15 mouse cellular contexts compared by ENCODE assay signal in the genomic region with DNA sequence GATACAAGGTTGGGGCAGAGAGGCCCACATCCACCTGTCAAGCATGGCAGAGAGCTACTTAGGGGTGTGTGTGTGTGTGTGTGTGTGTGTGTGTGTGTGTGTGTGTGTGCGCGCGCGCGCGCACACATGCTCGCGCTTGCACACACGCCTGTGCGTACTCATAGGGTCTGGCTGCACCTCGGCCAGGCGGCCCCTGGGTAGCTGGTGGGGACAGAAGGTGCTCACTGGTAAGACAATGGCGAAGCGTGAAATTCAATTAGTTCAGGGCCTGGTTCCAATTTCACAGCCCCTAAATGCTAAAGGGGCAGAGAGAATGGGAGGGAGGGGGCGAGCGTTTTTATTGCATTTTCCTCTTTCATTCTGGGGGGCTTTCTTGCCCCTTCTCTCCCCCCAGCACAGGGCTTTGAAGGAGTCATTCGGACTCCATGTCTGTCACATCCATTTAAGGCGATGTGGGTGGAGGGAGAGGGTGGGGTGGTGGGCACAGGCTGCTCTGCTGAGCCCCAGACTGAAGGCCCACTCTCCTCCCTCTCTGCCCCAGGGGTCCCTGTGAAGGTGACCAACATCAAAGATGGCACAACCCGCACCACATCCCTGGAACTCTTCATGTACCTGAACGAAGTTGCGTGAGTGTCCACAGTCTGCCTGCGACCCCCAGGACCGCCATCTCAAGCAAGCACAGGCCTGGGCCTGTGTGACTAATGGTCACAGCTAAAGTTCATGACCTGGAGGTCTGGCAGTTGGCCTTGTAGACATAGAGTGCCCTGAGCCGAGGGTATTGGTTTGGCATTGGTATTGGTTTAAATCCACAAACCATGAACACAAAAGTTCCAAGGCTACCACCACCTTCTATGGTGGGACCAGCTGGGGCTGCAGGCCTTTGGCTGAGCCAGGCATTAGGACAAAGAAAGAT. TPM values are rescaled to one million over a fixed set of nuclear protein-coding genes. Genes with fewer than 3 reads are reported as not detected.
DNase-seq lines count a peak whose midpoint lies in the region; ATAC-seq and TF ChIP-seq lines count a peak whose summit lies in the region.
"Had no signal": no experiment of that assay in that cellular context is flagged by ENCODE, and none has a peak within 500 bp of the region (broad histone marks: within the 10 kb centered on the region; RNA-seq: fewer than 3 reads in every experiment).

No protein-coding gene starts in this region.

- DNase-seq in embryonic facial prominence, embryonic 11.5 days (ENCODE audit: low spot score): peak; percentile 68
- peak; percentile 78 for DNase-seq in midbrain, embryonic 14.5 days
- DNase-seq in testis, postnatal 14 days (ENCODE audit: low spot score): no peak
- DNase-seq in ovary, adult 18-20 months (ENCODE audit: low spot score): no peak
- no peak for DNase-seq in thymus, adult 18-20 months
- DNase-seq in T-cell, adult 2 months (ENCODE audit: low spot score): no peak
- DNase-seq: adrenal gland, postnatal 36 days; cerebellum, adult 18-20 months; gastrocnemius, postnatal 25 days; right cerebral cortex, postnatal 4 days had no signal

- H3K4me2 ChIP-seq in embryonic facial prominence, embryonic 11.5 days (ENCODE audit: low read depth, low read length): no peak overlapping the region; the same call in 1 of the 2 replicates
- H3K4me2 ChIP-seq in hindbrain, embryonic 12.5 days (replicated peaks): peak overlapping the region; percentile 9
- H3K4me2 ChIP-seq in midbrain, embryonic 14.5 days (ENCODE audit: low read length): peak overlapping the region; percentile 27
- H3K4me2 ChIP-seq: heart, embryonic 15.5 days had no signal

- H3K27me3 ChIP-seq in E14TG2a.4 (ENCODE audit: insufficient read depth, low read length): peaks cover 6% of the 10 kb centered on the region; the same call in 1 of the 2 replicates
- peaks cover 3% of the 10 kb centered on the region for H3K27me3 ChIP-seq in embryonic facial prominence, embryonic 11.5 days (ENCODE audit: control insufficient read depth, insufficient read depth, low read length)
- peaks cover 85% of the 10 kb centered on the region for H3K27me3 ChIP-seq in hindbrain, embryonic 12.5 days
- peaks cover 56% of the 10 kb centered on the region for H3K27me3 ChIP-seq in midbrain, embryonic 14.5 days (ENCODE audit: control insufficient read depth, insufficient read depth, low read length)

- H3K27ac ChIP-seq in embryonic facial prominence, embryonic 11.5 days (replicated peaks; ENCODE audit: low read depth, low read length): no peak overlapping the region
- H3K27ac ChIP-seq in hindbrain, embryonic 12.5 days: no peak overlapping the region
- H3K27ac ChIP-seq in midbrain, embryonic 14.5 days (replicated peaks; ENCODE audit: low read depth, low read length): peak overlapping the region; percentile 32
- H3K27ac ChIP-seq: heart, embryonic 15.5 days; stomach, postnatal 0 days had no signal

- H3K4me3 ChIP-seq in E14TG2a.4 (replicated peaks; ENCODE audit: low read length): 0 out of 2 replicates have a peak overlapping the region, but pooled peaks have one; percentile 8
- H3K4me3 ChIP-seq in embryonic facial prominence, embryonic 11.5 days (ENCODE audit: low read depth, low read length): no peak overlapping the region
- H3K4me3 ChIP-seq in hindbrain, embryonic 12.5 days: no peak overlapping the region
- H3K4me3 ChIP-seq in midbrain, embryonic 14.5 days (replicated peaks; ENCODE audit: low read depth, low read length): no peak overlapping the region
- H3K4me3 ChIP-seq: heart, embryonic 15.5 days had no signal

- H3K4me1 ChIP-seq in E14TG2a.4 (replicated peaks; ENCODE audit: low read depth, low read length): peaks cover 95% of the 10 kb centered on the region
- peaks cover 2% of the 10 kb centered on the region for H3K4me1 ChIP-seq in embryonic facial prominence, embryonic 11.5 days (ENCODE audit: control insufficient read depth, insufficient read depth, low read length)
- H3K4me1 ChIP-seq in hindbrain, embryonic 12.5 days: peaks cover 97% of the 10 kb centered on the region
- peaks cover 60% of the 10 kb centered on the region for H3K4me1 ChIP-seq in midbrain, embryonic 14.5 days (ENCODE audit: control insufficient read depth, insufficient read depth, low read length)
- H3K4me1 ChIP-seq: heart, embryonic 15.5 days had no signal

- no peak overlapping the region for H3K9ac ChIP-seq in embryonic facial prominence, embryonic 11.5 days (replicated peaks; ENCODE audit: low read length)
- no peak overlapping the region for H3K9ac ChIP-seq in hindbrain, embryonic 12.5 days
- no peak overlapping the region for H3K9ac ChIP-seq in midbrain, embryonic 14.5 days (replicated peaks; ENCODE audit: low read length)
- H3K9ac ChIP-seq: heart, embryonic 15.5 days had no signal

- 0 out of 2 replicates have a peak, but pooled peaks have one; percentile 45 for ATAC-seq in embryonic facial prominence, embryonic 11.5 days (replicated peaks; ENCODE audit: insufficient number of reproducible peaks, low FRiP score, low TSS enrichment, low read depth)
- peak; percentile 75 for ATAC-seq in hindbrain, embryonic 12.5 days (ENCODE audit: low FRiP score)
- peak; percentile 73 for ATAC-seq in midbrain, embryonic 14.5 days (ENCODE audit: low FRiP score, low TSS enrichment)
- ATAC-seq: intestine, postnatal 0 days had no signal

- TF ChIP-seq CTCF in E14TG2a.4 (conservative IDR thresholded peaks at IDR 0.05; ENCODE audit: low read length): no peak

- H3K36me3 ChIP-seq in E14TG2a.4 (ENCODE audit: insufficient read depth, low read length): peaks cover 87% of the 10 kb centered on the region
- H3K36me3 ChIP-seq in embryonic facial prominence, embryonic 11.5 days (replicated peaks; ENCODE audit: control insufficient read depth, insufficient read depth, low read depth, low read length): no peaks in the 10 kb centered on the region
- no peaks in the 10 kb centered on the region for H3K36me3 ChIP-seq in hindbrain, embryonic 12.5 days
- H3K36me3 ChIP-seq in midbrain, embryonic 14.5 days (ENCODE audit: control insufficient read depth, insufficient read depth, low read length): no peaks in the 10 kb centered on the region
- H3K36me3 ChIP-seq: heart, embryonic 15.5 days had no signal

- WGBS in embryonic facial prominence, embryonic 11.5 days: 54% methylated on average over 24 of the region's 24 CpGs
- WGBS in hindbrain, embryonic 12.5 days: 24% methylated on average over 15 of the region's 24 CpGs
- WGBS in midbrain, embryonic 14.5 days: 21% methylated on average over 24 of the region's 24 CpGs

- H3K9me3 ChIP-seq in E14TG2a.4 (ENCODE audit: low read length): no peaks in the 10 kb centered on the region
- H3K9me3 ChIP-seq in embryonic facial prominence, embryonic 11.5 days (replicated peaks; ENCODE audit: control insufficient read depth, low read length): no peaks in the 10 kb centered on the region
- no peaks in the 10 kb centered on the region for H3K9me3 ChIP-seq in hindbrain, embryonic 12.5 days (replicated peaks)
- no peaks in the 10 kb centered on the region for H3K9me3 ChIP-seq in midbrain, embryonic 14.5 days (ENCODE audit: control insufficient read depth, low read length)
- H3K9me3 ChIP-seq: heart, embryonic 15.5 days had no signal

RNA-seq across cellular contexts. Expression of a gene that starts 30.5 kb away (rescaled TPM):
- 11.2 and 14.5 TPM in 2 replicates for polyA plus RNA-seq in embryonic facial prominence, embryonic 11.5 days (2014; fragmentation: Nextera tagmentation; extraction: Ambion mirVana)
- 7.2 and 7.7 TPM in 2 replicates for polyA plus RNA-seq in hindbrain, embryonic 12.5 days (2016; fragmentation: Nextera tagmentation; extraction: Ambion mirVana)
- polyA plus RNA-seq in midbrain, embryonic 14.5 days (2014; fragmentation: Nextera tagmentation; extraction: Ambion mirVana): 7.4 and 8.5 TPM in 2 replicates

Comparison
In these comparisons a context has a peak if more than half of its experiments do, and no peak if none do; other contexts are left out.
1. DNase-seq: peak in embryonic facial prominence, embryonic 11.5 days (single experiment) and midbrain, embryonic 14.5 days (single experiment); none in testis, postnatal 14 days (single experiment), ovary, adult 18-20 months (single experiment), thymus, adult 18-20 months (0 of 2) and T-cell, adult 2 months (single experiment).
2. Peak in every context shown above with its lines, with median percentiles within 50 percentile points of each other: ATAC-seq.